Mouse (Mus musculus) bone marrow macrophage, adult 2 months (primary cell): ENCODE results near the gene Egflam.

Experiments
- CTCF ChIP-seq: IDR thresholded peaks from 2 replicates; pipeline ENCODE4 v1.5.1; 2012; ENCODE audit warnings: low read depth, mild to moderate bottlenecking, low read length, moderate library complexity
- POLR2A ChIP-seq: IDR thresholded peaks from 2 replicates; pipeline ENCODE4 v1.6.1; 2012; ENCODE audit warnings: mild to moderate bottlenecking, low read depth, low read length, borderline replicate concordance

DNA sequence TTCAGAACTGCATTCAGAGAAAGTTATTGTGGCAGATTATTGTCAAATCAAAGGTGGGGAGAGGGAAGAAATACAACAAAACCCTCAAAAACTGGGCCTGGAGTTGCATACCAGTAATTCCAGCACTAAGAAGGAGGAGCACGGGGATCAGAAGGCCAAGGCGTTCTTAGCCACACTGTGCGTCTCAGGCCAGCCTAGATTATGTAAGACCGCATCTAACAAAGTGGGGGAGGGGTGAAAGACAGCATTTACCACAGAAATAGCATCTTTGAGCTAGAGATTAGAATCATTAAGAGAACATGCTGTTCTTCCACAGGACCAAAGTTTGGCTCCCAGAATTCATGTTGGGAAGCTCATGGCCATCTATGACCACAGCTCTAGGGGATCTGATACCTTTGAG lies 14.8 kb downstream of the Egflam start:
- TF ChIP-seq CTCF (no peak), POLR2A (no peak)
